Mouse (Mus musculus) megakaryocyte, embryonic 14.5 days (primary cell): ENCODE results near the gene Methig1.
"Not testable (repeated sequence)": the region's sequence is repeated elsewhere in the genome, so short reads cannot be mapped to it uniquely, and the experiment has no call there.

Source experiments
- FLI1 ChIP-seq: IDR thresholded peaks from 2 replicates; pipeline ENCODE4 v1.6.1; 2012; ENCODE audit warnings: low read length, inconsistent platforms, mixed read lengths
- GATA1 ChIP-seq: IDR thresholded peaks from 3 replicates; pipeline ENCODE4 v1.6.1; 2012; ENCODE audit warnings: mixed read lengths, low read length, inconsistent platforms, borderline replicate concordance

- TF ChIP-seq GATA1, FLI1: not testable (repeated sequence)
These were observed 13.0 kb downstream of the Methig1 start for GRCm38 (mm10) chr15:100365967-100366366.
